Mouse (Mus musculus): ENCODE results near the gene Hebp2.

DNA sequence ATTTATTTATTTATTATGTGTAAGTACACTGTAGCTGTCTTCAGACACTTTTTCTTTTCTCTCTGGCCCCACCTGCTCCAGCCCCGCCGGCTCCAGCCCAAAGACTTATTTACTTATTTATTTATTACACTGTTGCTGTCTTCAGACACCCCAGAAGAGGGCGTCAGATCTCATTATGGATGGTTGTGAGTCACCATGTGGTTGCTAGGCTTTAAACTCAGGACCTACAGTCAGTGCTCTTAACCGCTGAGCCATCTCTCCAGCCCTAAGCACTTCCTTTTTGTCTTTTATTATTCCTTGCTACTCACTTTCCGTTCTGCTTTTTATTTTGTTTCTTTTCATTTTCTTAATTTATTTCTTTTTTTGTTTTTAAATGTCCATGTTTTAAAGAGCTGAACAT is 15.6 kb upstream of the Hebp2 start:
- no peak for TF ChIP-seq CTCF (IDR thresholded peaks at IDR 0.05; ENCODE audit: control insufficient read depth, insufficient read depth, low read length)
- TF ChIP-seq POLR2A (IDR thresholded peaks at IDR 0.05; ENCODE audit: borderline replicate concordance, control insufficient read depth, low read depth, low read length): no peak

Data from bone marrow, adult 2 months (tissue).